In genomic region chr4:89486963-89487362, GRCm38 (mm10) we compare ENCODE assay signal across 24 mouse cellular contexts.
A peak's percentile ranks its signal among the peaks of the same experiment; 100 is the strongest.
DNase-seq lines count a peak whose midpoint lies in the region; ATAC-seq lines count a peak whose summit lies in the region.
"Had no signal": no experiment of that assay in that cellular context is flagged by ENCODE, and none has a peak within 500 bp of the region (broad histone marks: within the 10 kb centered on the region; RNA-seq: fewer than 3 reads in every experiment).

No protein-coding gene starts in this region.

- 68% methylated on average over 4 of the region's 4 CpGs for WGBS in liver, embryonic 11.5 days
- WGBS in liver, embryonic 16.5 days (ENCODE audit: insufficient replicate concordance) = 41% methylated on average over 4 of the region's 4 CpGs

- H3K27ac ChIP-seq in liver, embryonic 11.5 days (ENCODE audit: low read depth, low read length) = no peak overlapping the region
- H3K27ac ChIP-seq in liver, embryonic 16.5 days (ENCODE audit: low read length) = no peak overlapping the region
- H3K27ac ChIP-seq: embryonic facial prominence, embryonic 13.5 days; forebrain, embryonic 12.5 days; heart, embryonic 15.5 days; hindbrain, embryonic 13.5 days; midbrain, embryonic 15.5 days; stomach, postnatal 0 days had no signal

- DNase-seq in liver, embryonic 11.5 days (ENCODE audit: low spot score) = no peak
- no peak for DNase-seq in liver
- DNase-seq in urinary bladder, postnatal 25 days (ENCODE audit: low spot score) = no peak
- no peak for DNase-seq in thymus, postnatal 4 days
- DNase-seq in left cerebral cortex, adult 9 months (ENCODE audit: low spot score in 2 of 2) = no peak
- no peak for DNase-seq in retina, embryonic 14.5 days (ENCODE audit: low spot score)
- DNase-seq: adrenal gland, adult 2 months; B cell, adult 2 months; cerebellum, adult 18-20 months; cerebellum, postnatal 36 days; gastrocnemius, postnatal 10 days; heart, adult 2 months; lung, embryonic 14.5 days; lung, postnatal 4 days; right cerebral cortex, postnatal 14 days; thymus, postnatal 14 days had no signal

- peaks cover 4% of the 10 kb centered on the region; the same call in 1 of the 2 replicates for H3K4me1 ChIP-seq in liver, embryonic 11.5 days (replicated peaks; ENCODE audit: control insufficient read depth, insufficient read depth, low read length)
- H3K4me1 ChIP-seq in liver, embryonic 16.5 days (ENCODE audit: control insufficient read depth, low read depth, low read length) = peaks cover 13% of the 10 kb centered on the region
- H3K4me1 ChIP-seq: forebrain, embryonic 12.5 days; heart, embryonic 15.5 days; hindbrain, embryonic 13.5 days; midbrain, embryonic 15.5 days had no signal

- peak; percentile 54 for ATAC-seq in liver, embryonic 11.5 days (replicated peaks; ENCODE audit: low FRiP score)
- peak; percentile 68 for ATAC-seq in erythroblast, adult 5-6 weeks (replicated peaks; ENCODE audit: low FRiP score, poor library complexity, severe bottlenecking)
- peak; percentile 59 for ATAC-seq in liver, embryonic 16.5 days (ENCODE audit: low read depth)
- ATAC-seq: midbrain, embryonic 15.5 days had no signal

- H3K36me3 ChIP-seq in liver, embryonic 11.5 days (ENCODE audit: control insufficient read depth, insufficient read depth, low read length) = no peaks in the 10 kb centered on the region
- H3K36me3 ChIP-seq in liver, embryonic 16.5 days (ENCODE audit: control insufficient read depth, insufficient read depth) = no peaks in the 10 kb centered on the region
- H3K36me3 ChIP-seq: embryonic facial prominence, embryonic 13.5 days; forebrain, embryonic 12.5 days; heart, embryonic 15.5 days; hindbrain, embryonic 13.5 days; midbrain, embryonic 15.5 days had no signal

- no peaks in the 10 kb centered on the region for H3K9me3 ChIP-seq in liver, embryonic 11.5 days (ENCODE audit: control insufficient read depth, low read length)
- no peaks in the 10 kb centered on the region for H3K9me3 ChIP-seq in liver, embryonic 16.5 days (replicated peaks; ENCODE audit: control insufficient read depth, low read length)
- H3K9me3 ChIP-seq: embryonic facial prominence, embryonic 13.5 days; forebrain, embryonic 12.5 days; heart, embryonic 15.5 days; hindbrain, embryonic 13.5 days; midbrain, embryonic 15.5 days had no signal

- H3K4me2 ChIP-seq in liver, embryonic 11.5 days = no peak overlapping the region
- no peak overlapping the region for H3K4me2 ChIP-seq in liver, embryonic 16.5 days (ENCODE audit: low read depth, low read length)
- H3K4me2 ChIP-seq: embryonic facial prominence, embryonic 13.5 days; forebrain, embryonic 12.5 days; heart, embryonic 15.5 days; hindbrain, embryonic 13.5 days; lung, embryonic 14.5 days; midbrain, embryonic 15.5 days had no signal

- no peaks in the 10 kb centered on the region for H3K27me3 ChIP-seq in liver, embryonic 11.5 days (replicated peaks; ENCODE audit: control insufficient read depth, insufficient read depth, low read length)
- H3K27me3 ChIP-seq in liver, embryonic 16.5 days (ENCODE audit: control insufficient read depth, insufficient read depth, low read depth, low read length) = no peaks in the 10 kb centered on the region
- H3K27me3 ChIP-seq: embryonic facial prominence, embryonic 13.5 days; forebrain, embryonic 12.5 days; heart, embryonic 15.5 days; hindbrain, embryonic 13.5 days; midbrain, embryonic 15.5 days had no signal

- H3K9ac ChIP-seq in liver, embryonic 11.5 days (ENCODE audit: low read depth, low read length) = no peak overlapping the region
- H3K9ac ChIP-seq in liver, embryonic 16.5 days (ENCODE audit: low read depth, low read length) = no peak overlapping the region
- H3K9ac ChIP-seq: embryonic facial prominence, embryonic 13.5 days; forebrain, embryonic 12.5 days; heart, embryonic 15.5 days; hindbrain, embryonic 13.5 days; lung, embryonic 14.5 days; midbrain, embryonic 15.5 days had no signal

- H3K4me3 ChIP-seq in liver, embryonic 11.5 days (ENCODE audit: low read depth, low read length) = no peak overlapping the region
- no peak overlapping the region for H3K4me3 ChIP-seq in liver, embryonic 16.5 days (ENCODE audit: low read depth, low read length)
- H3K4me3 ChIP-seq: embryonic facial prominence, embryonic 13.5 days; forebrain, embryonic 12.5 days; heart, adult 2 months; heart, embryonic 15.5 days; hindbrain, embryonic 13.5 days; midbrain, embryonic 15.5 days had no signal
